Mouse (Mus musculus): ENCODE data around the gene Zer1. TPM values are rescaled to one million over a fixed set of nuclear protein-coding genes. Genes with fewer than 3 reads are reported as not detected.
A peak's percentile ranks its signal among the peaks of the same experiment; 100 is the strongest.
"Not testable (repeated sequence)": the region's sequence is repeated elsewhere in the genome, so short reads cannot be mapped to it uniquely, and the experiment has no call there.

Zer1 gene
- polyA plus RNA-seq, 1 experiment from 2014 or later = 15.1 TPM

- H3K4me1 ChIP-seq (replicated peaks) = peaks cover 11% of the 10 kb centered on the region
- no peaks in the 10 kb centered on the region for H3K9me3 ChIP-seq
- H3K36me3 ChIP-seq = no peaks in the 10 kb centered on the region
- WGBS = 50% methylated on average over 12 of the region's 12 CpGs
- H3K27ac ChIP-seq = no peak within 1 kb of the TSS
- H3K4me3 ChIP-seq (replicated peaks) = no peak within 1 kb of the TSS
- H3K27me3 ChIP-seq = 0 out of 2 replicates have a peak, but pooled peaks cover 5% of the 10 kb centered on the region
- no peak for ATAC-seq
- no peak within 1 kb of the TSS for H3K9ac ChIP-seq (replicated peaks)
- no peak within 1 kb of the TSS for H3K4me2 ChIP-seq (replicated peaks)
Measured at GRCm38 (mm10) chr2:30057223-30057904, 67.0 kb downstream of the Zer1 start, which contains the start of gene Set. TSS of gene Set (plus strand) at chr2:30057378.

- no peaks in the 10 kb centered on the region for H3K36me3 ChIP-seq
- ATAC-seq = no peak
- peaks cover 5% of the 10 kb centered on the region for H3K4me1 ChIP-seq (replicated peaks)
- H3K9me3 ChIP-seq = no peaks in the 10 kb centered on the region
- H3K27me3 ChIP-seq = 0 out of 2 replicates have a peak, but pooled peaks cover 5% of the 10 kb centered on the region
- H3K4me3 ChIP-seq (replicated peaks) = no peak overlapping the region
- WGBS = 83% methylated on average over 3 of the region's 3 CpGs
- no peak overlapping the region for H3K4me2 ChIP-seq (replicated peaks)
- no peak overlapping the region for H3K9ac ChIP-seq (replicated peaks)
- H3K27ac ChIP-seq = no peak overlapping the region
Measured at GRCm38 (mm10) chr2:30056736-30057135, 67.6 kb downstream of the Zer1 start.

- H3K36me3 ChIP-seq; ATAC-seq; H3K9ac ChIP-seq (replicated peaks); H3K4me2 ChIP-seq (replicated peaks); H3K4me3 ChIP-seq (replicated peaks); H3K27ac ChIP-seq; H3K9me3 ChIP-seq; H3K27me3 ChIP-seq; H3K4me1 ChIP-seq (replicated peaks): not testable (repeated sequence)
- WGBS = 97% methylated on average over 3 of the region's 3 CpGs
Measured at GRCm38 (mm10) chr2:30055310-30055709, 69.1 kb downstream of the Zer1 start.

- Histone ChIP-seq H3K9ac (replicated peaks) (no peak overlapping the region), H3K36me3 (no peaks in the 10 kb centered on the region), H3K27ac (no peak overlapping the region), H3K4me2 (replicated peaks) (no peak overlapping the region), H3K4me1 (replicated peaks) (peaks cover 5% of the 10 kb centered on the region; the same call in 1 of the 2 replicates), H3K9me3 (no peaks in the 10 kb centered on the region), H3K27me3 (0 out of 2 replicates have a peak, but pooled peaks cover 5% of the 10 kb centered on the region), H3K4me3 (replicated peaks) (no peak overlapping the region)
- WGBS = 43% methylated on average over 6 of the region's 6 CpGs
- no peak for ATAC-seq
Measured at GRCm38 (mm10) chr2:30051992-30052761, 72.2 kb downstream of the Zer1 start.

- no peak overlapping the region for H3K4me2 ChIP-seq (replicated peaks)
- no peak overlapping the region for H3K4me3 ChIP-seq (replicated peaks)
Measured at GRCm38 (mm10) chr2:30049831-30050230, 74.6 kb downstream of the Zer1 start.

GRCm38 (mm10) chr2:30048699-30049388 is 75.5 kb downstream of the Zer1 start, which contains the start of gene Wdr34:
TSS of gene Wdr34 (minus strand) at chr2:30048881.
- WGBS = under 1% methylated on average over 54 of the region's 54 CpGs
- peak within 1 kb of the TSS; percentile 92 for H3K27ac ChIP-seq
- peaks cover 13% of the 10 kb centered on the region for H3K36me3 ChIP-seq
- ATAC-seq = peak; percentile 95
- peak within 1 kb of the TSS; percentile 74 for H3K9ac ChIP-seq (replicated peaks)
- peak within 1 kb of the TSS; percentile 63 for H3K4me2 ChIP-seq (replicated peaks)
- peaks cover 5% of the 10 kb centered on the region; the same call in 1 of the 2 replicates for H3K4me1 ChIP-seq (replicated peaks)
- H3K27me3 ChIP-seq = 0 out of 2 replicates have a peak, but pooled peaks cover 2% of the 10 kb centered on the region
- no peaks in the 10 kb centered on the region for H3K9me3 ChIP-seq
- peak within 1 kb of the TSS; percentile 61 for H3K4me3 ChIP-seq (replicated peaks)

More at GRCm38 (mm10) chr2:30049831-30050230, 74.6 kb downstream of the Zer1 start:
- Histone ChIP-seq H3K4me1 (replicated peaks) (peaks cover 5% of the 10 kb centered on the region; the same call in 1 of the 2 replicates), H3K27me3 (0 out of 2 replicates have a peak, but pooled peaks cover 5% of the 10 kb centered on the region), H3K9me3 (no peaks in the 10 kb centered on the region), H3K9ac (replicated peaks) (no peak overlapping the region), H3K36me3 (peaks cover 10% of the 10 kb centered on the region), H3K27ac (no peak overlapping the region)
- no peak for ATAC-seq
- 91% methylated on average over 3 of the region's 3 CpGs for WGBS

GRCm38 (mm10) chr2:30048101-30048501 is 76.3 kb downstream of the Zer1 start:
- peaks cover 13% of the 10 kb centered on the region for H3K36me3 ChIP-seq
- WGBS = 57% methylated on average over 11 of the region's 11 CpGs
- H3K9me3 ChIP-seq = no peaks in the 10 kb centered on the region
- peaks cover 5% of the 10 kb centered on the region; the same call in 1 of the 2 replicates for H3K4me1 ChIP-seq (replicated peaks)
- H3K27ac ChIP-seq = peak overlapping the region; percentile 92
- H3K9ac ChIP-seq (replicated peaks) = peak overlapping the region; percentile 74
- H3K4me2 ChIP-seq (replicated peaks) = peak overlapping the region; percentile 63
- ATAC-seq = 0 out of 2 replicates have a peak, but pooled peaks have one; percentile 18
- H3K27me3 ChIP-seq = no peaks in the 10 kb centered on the region
- H3K4me3 ChIP-seq (replicated peaks) = peak overlapping the region; percentile 61

Other genes with a start within 250 kb of the Zer1 start
- gene Odf2, start 235.4 kb downstream of the Zer1 start, polyA plus RNA-seq (2015; fragmentation: Nextera tagmentation; extraction: Ambion mirVana) = 74.4 and 76.0 TPM in 2 replicates
- gene Gle1, start 189.2 kb downstream of the Zer1 start, polyA plus RNA-seq (2015; fragmentation: Nextera tagmentation; extraction: Ambion mirVana) = 78.1 and 78.8 TPM in 2 replicates
- gene Sptan1, start 159.0 kb downstream of the Zer1 start, polyA plus RNA-seq (2015; fragmentation: Nextera tagmentation; extraction: Ambion mirVana) = 172 and 185 TPM in 2 replicates
- gene Wdr34, start 75.7 kb downstream of the Zer1 start, polyA plus RNA-seq (2015; fragmentation: Nextera tagmentation; extraction: Ambion mirVana) = 59.6 and 62.3 TPM in 2 replicates
- gene Set, start 67.2 kb downstream of the Zer1 start, polyA plus RNA-seq (2015; fragmentation: Nextera tagmentation; extraction: Ambion mirVana) = 448 and 482 TPM in 2 replicates
- 2.8 and 3.8 TPM in 2 replicates for gene Pkn3, start 46.9 kb downstream of the Zer1 start, polyA plus RNA-seq (2015; fragmentation: Nextera tagmentation; extraction: Ambion mirVana)
- gene Zdhhc12, start 30.9 kb downstream of the Zer1 start, polyA plus RNA-seq (2015; fragmentation: Nextera tagmentation; extraction: Ambion mirVana) = 18.9 and 19.0 TPM in 2 replicates
- gene Tbc1d13, start 9.2 kb upstream of the Zer1 start, polyA plus RNA-seq (2015; fragmentation: Nextera tagmentation; extraction: Ambion mirVana) = 12.5 and 13.2 TPM in 2 replicates
- 12.1 and 13.8 TPM in 2 replicates for gene Endog, start 46.9 kb upstream of the Zer1 start, polyA plus RNA-seq (2015; fragmentation: Nextera tagmentation; extraction: Ambion mirVana)
- 59.9 and 60.0 TPM in 2 replicates for gene Spout1, start 53.9 kb upstream of the Zer1 start, polyA plus RNA-seq (2015; fragmentation: Nextera tagmentation; extraction: Ambion mirVana)
- 15.9 and 16.8 TPM in 2 replicates for gene Kyat1, start 81.3 kb upstream of the Zer1 start, polyA plus RNA-seq (2015; fragmentation: Nextera tagmentation; extraction: Ambion mirVana)
- gene Lrrc8a, start 113.1 kb upstream of the Zer1 start, polyA plus RNA-seq (2015; fragmentation: Nextera tagmentation; extraction: Ambion mirVana) = 61.6 and 62.2 TPM in 2 replicates
- gene Gm28035, start 116.0 kb upstream of the Zer1 start, polyA plus RNA-seq (2015; fragmentation: Nextera tagmentation; extraction: Ambion mirVana) = 0.39 and 0.40 TPM in 2 replicates
- 5.7 and 7.7 TPM in 2 replicates for gene Phyhd1, start 141.6 kb upstream of the Zer1 start, polyA plus RNA-seq (2015; fragmentation: Nextera tagmentation; extraction: Ambion mirVana)
- not detected in 2 replicates for gene Gm28038, start 156.5 kb upstream of the Zer1 start, polyA plus RNA-seq (2015; fragmentation: Nextera tagmentation; extraction: Ambion mirVana)
- gene Dolk, start 161.7 kb upstream of the Zer1 start, polyA plus RNA-seq (2015; fragmentation: Nextera tagmentation; extraction: Ambion mirVana) = 30.6 and 32.3 TPM in 2 replicates
- 23.6 and 27.9 TPM in 2 replicates for gene Nup188, start 161.8 kb upstream of the Zer1 start, polyA plus RNA-seq (2015; fragmentation: Nextera tagmentation; extraction: Ambion mirVana)
- 147 and 158 TPM in 2 replicates for gene Sh3glb2, start 234.8 kb upstream of the Zer1 start, polyA plus RNA-seq (2015; fragmentation: Nextera tagmentation; extraction: Ambion mirVana)
- gene Miga2, start 239.6 kb upstream of the Zer1 start, polyA plus RNA-seq (2015; fragmentation: Nextera tagmentation; extraction: Ambion mirVana) = 29.4 and 30.2 TPM in 2 replicates